In genomic region chr14:105870370-105870936, GRCm38 (mm10) we compare ENCODE assay signal across 13 mouse cellular contexts. TPM values are rescaled to one million over a fixed set of nuclear protein-coding genes. Genes with fewer than 3 reads are reported as not detected.
A peak's percentile ranks its signal among the peaks of the same experiment; 100 is the strongest.
DNase-seq lines count a peak whose midpoint lies in the region; ATAC-seq lines count a peak whose summit lies in the region.
"Had no signal": no experiment of that assay in that cellular context is flagged by ENCODE, and none has a peak within 500 bp of the region (broad histone marks: within the 10 kb centered on the region; RNA-seq: fewer than 3 reads in every experiment).

No protein-coding gene starts in this region.

- WGBS in heart, embryonic 11.5 days (ENCODE audit: insufficient replicate concordance) = 74% methylated on average over 14 of the region's 14 CpGs
- WGBS in intestine, embryonic 15.5 days = 40% methylated on average over 14 of the region's 14 CpGs
- WGBS in limb, embryonic 12.5 days = 52% methylated on average over 14 of the region's 14 CpGs

- H3K36me3 ChIP-seq in heart, embryonic 11.5 days (ENCODE audit: control insufficient read depth, insufficient read depth, low read length) = no peaks in the 10 kb centered on the region
- H3K36me3 ChIP-seq in intestine, embryonic 15.5 days = no peaks in the 10 kb centered on the region
- no peaks in the 10 kb centered on the region for H3K36me3 ChIP-seq in limb, embryonic 12.5 days
- H3K36me3 ChIP-seq: midbrain, embryonic 15.5 days had no signal

- no peaks in the 10 kb centered on the region for H3K9me3 ChIP-seq in heart, embryonic 11.5 days (replicated peaks; ENCODE audit: control insufficient read depth, low read length)
- no peaks in the 10 kb centered on the region for H3K9me3 ChIP-seq in intestine, embryonic 15.5 days
- H3K9me3 ChIP-seq in limb, embryonic 12.5 days = peaks cover 7% of the 10 kb centered on the region; the same call in 1 of the 2 replicates
- H3K9me3 ChIP-seq: midbrain, embryonic 15.5 days had no signal

- DNase-seq in heart, adult 18-20 months = peak; percentile 35 to 50
- no peak for DNase-seq in spleen, adult 12 weeks (ENCODE audit: low spot score)
- no peak for DNase-seq in left cerebral cortex, adult 8-10 months (ENCODE audit: low spot score in 2 of 2)
- DNase-seq: cerebellum, postnatal 36 days; retina, postnatal 1 day; thymus, postnatal 25 days had no signal

- H3K4me3 ChIP-seq in heart, embryonic 11.5 days (ENCODE audit: low read depth, low read length) = no peak overlapping the region
- peak overlapping the region; percentile 35; the same call in 1 of the 2 replicates for H3K4me3 ChIP-seq in brown adipose tissue, adult 24 weeks (ENCODE audit: insufficient read depth, low read depth, low read length)
- H3K4me3 ChIP-seq in intestine, embryonic 15.5 days (replicated peaks) = no peak overlapping the region
- H3K4me3 ChIP-seq in limb, embryonic 12.5 days (replicated peaks) = no peak overlapping the region
- H3K4me3 ChIP-seq: midbrain, embryonic 15.5 days had no signal

- no peak overlapping the region for H3K27ac ChIP-seq in heart, embryonic 11.5 days (ENCODE audit: low read depth, low read length)
- no peak overlapping the region for H3K27ac ChIP-seq in brown adipose tissue, adult 24 weeks (replicated peaks; ENCODE audit: low read depth, low read length)
- peak overlapping the region; percentile 44; the same call in 1 of the 2 replicates for H3K27ac ChIP-seq in intestine, embryonic 15.5 days
- peak overlapping the region; percentile 43; the same call in 1 of the 2 replicates for H3K27ac ChIP-seq in limb, embryonic 12.5 days
- H3K27ac ChIP-seq: hindbrain, postnatal 0 days; midbrain, embryonic 15.5 days had no signal

- no peak overlapping the region for H3K9ac ChIP-seq in heart, embryonic 11.5 days (ENCODE audit: low read depth, low read length)
- H3K9ac ChIP-seq in intestine, embryonic 15.5 days = no peak overlapping the region
- no peak overlapping the region for H3K9ac ChIP-seq in limb, embryonic 12.5 days (replicated peaks)
- H3K9ac ChIP-seq: midbrain, embryonic 15.5 days had no signal

- no peak overlapping the region for H3K4me2 ChIP-seq in heart, embryonic 11.5 days
- peak overlapping the region; percentile 23; the same call in 1 of the 2 replicates for H3K4me2 ChIP-seq in intestine, embryonic 15.5 days (replicated peaks)
- peak overlapping the region; percentile 15; the same call in 1 of the 2 replicates for H3K4me2 ChIP-seq in limb, embryonic 12.5 days
- H3K4me2 ChIP-seq: midbrain, embryonic 15.5 days had no signal

- no peak for ATAC-seq in heart, embryonic 11.5 days (replicated peaks; ENCODE audit: insufficient number of reproducible peaks, low FRiP score, low TSS enrichment)
- ATAC-seq in intestine, embryonic 15.5 days = peak; percentile 71
- ATAC-seq in limb, embryonic 12.5 days (ENCODE audit: insufficient number of reproducible peaks, insufficient read depth, low FRiP score, low TSS enrichment, low read depth) = no peak
- ATAC-seq in erythroid progenitor cell, adult 5-6 weeks (replicated peaks; ENCODE audit: low FRiP score, poor library complexity, severe bottlenecking) = no peak
- ATAC-seq: hindbrain, postnatal 0 days; midbrain, embryonic 15.5 days had no signal

- no peaks in the 10 kb centered on the region for H3K4me1 ChIP-seq in heart, embryonic 11.5 days (ENCODE audit: control insufficient read depth, insufficient read depth, low read length)
- H3K4me1 ChIP-seq in brown adipose tissue, adult 24 weeks (ENCODE audit: control insufficient read depth, insufficient read depth, insufficient read length, low read length) = no peaks in the 10 kb centered on the region
- H3K4me1 ChIP-seq in intestine, embryonic 15.5 days (replicated peaks) = 0 out of 2 replicates have a peak, but pooled peaks cover 10% of the 10 kb centered on the region
- H3K4me1 ChIP-seq in limb, embryonic 12.5 days (replicated peaks) = peaks cover 6% of the 10 kb centered on the region; the same call in 1 of the 2 replicates
- H3K4me1 ChIP-seq: midbrain, embryonic 15.5 days had no signal

- H3K27me3 ChIP-seq in heart, embryonic 11.5 days (ENCODE audit: control insufficient read depth, insufficient read depth, low read length) = no peaks in the 10 kb centered on the region
- no peaks in the 10 kb centered on the region for H3K27me3 ChIP-seq in intestine, embryonic 15.5 days (replicated peaks)
- H3K27me3 ChIP-seq in limb, embryonic 12.5 days = no peaks in the 10 kb centered on the region
- H3K27me3 ChIP-seq: midbrain, embryonic 15.5 days had no signal

RNA-seq across cellular contexts. Expression of gene Spry2, which starts 26.2 kb away (rescaled TPM):
- total RNA-seq in heart, adult 18-20 months (2021) = 10 to 100 TPM; 17.5 to 21.0 TPM
- polyA plus RNA-seq in heart, embryonic 11.5 days (2014; fragmentation: Nextera tagmentation; extraction: Ambion mirVana) = 58.3 and 62.9 TPM in 2 replicates
- polyA plus RNA-seq in brown adipose tissue, adult 24 weeks (2012; ENCODE audit: insufficient read depth, insufficient read length, missing spikeins) = 12.5 and 14.8 TPM in 2 replicates
- 39.8 and 53.3 TPM in 2 replicates for polyA plus RNA-seq in intestine, embryonic 15.5 days (2015; fragmentation: Nextera tagmentation; extraction: Ambion mirVana)
- polyA plus RNA-seq in limb, embryonic 12.5 days (2016; fragmentation: Nextera tagmentation; extraction: Ambion mirVana) = 61.0 and 80.3 TPM in 2 replicates
- total RNA-seq in left cerebral cortex, adult 8-10 months (2022) = 10 to 100 TPM; 77.7 to 87.4 (median 83.9) TPM
- 5.0 and 5.9 TPM in 2 replicates for total RNA-seq in erythroid progenitor cell, adult 5-6 weeks (2015; ENCODE audit: low replicate concordance)
- total RNA-seq in erythroid progenitor cell, adult 5-6 weeks (2017; ENCODE audit: low replicate concordance) = 4.6 TPM in 1 of 2 replicates, not detected in the other

Comparison
In these comparisons a context has a peak if more than half of its experiments do, and no peak if none do; other contexts are left out.
1. DNase-seq: peak in heart, adult 18-20 months (2 of 2); none in spleen, adult 12 weeks (single experiment) and left cerebral cortex, adult 8-10 months (0 of 2).
2. H3K27ac ChIP-seq: peak in intestine, embryonic 15.5 days (single experiment) and limb, embryonic 12.5 days (single experiment); none in heart, embryonic 11.5 days (single experiment) and brown adipose tissue, adult 24 weeks (single experiment).